Mouse (Mus musculus) liver, adult 2 months (tissue): Measurements from ENCODE around the gene Ftl1. TPM values are rescaled to one million over a fixed set of nuclear protein-coding genes. Genes with fewer than 3 reads are reported as not detected.
A peak's percentile ranks its signal among the peaks of the same experiment; 100 is the strongest.
"Not testable (repeated sequence)": the region's sequence is repeated elsewhere in the genome, so short reads cannot be mapped to it uniquely, and the experiment has no call there.

Experiments
- DNase-seq: peaks from one replicate; pipeline ENCODE4 v3.0.0-alpha.2; 2011; ENCODE audit warnings: low read depth, low spot score; ENCODE audit errors: extremely low read depth
- H3K27ac ChIP-seq: fragments of 200-500 bp; replicated peaks from 2 replicates; pipeline ENCODE4 v1.5.1; 2012; ENCODE audit warnings: low read depth, mild to moderate bottlenecking, control low read depth, inconsistent platforms, low read length; ENCODE audit not compliant: insufficient read depth
- H3K27me3 ChIP-seq: fragments of 200-500 bp; 2 replicates; pipeline ENCODE4 v1.6.1; 2012; ENCODE audit warnings: mild to moderate bottlenecking, moderate library complexity, low read length, inconsistent platforms; ENCODE audit not compliant: control insufficient read depth, insufficient read depth
- H3K36me3 ChIP-seq: fragments of 200-500 bp; 2 replicates; pipeline ENCODE4 v1.6.1; 2012; ENCODE audit warnings: low read length, inconsistent platforms; ENCODE audit not compliant: control insufficient read depth, insufficient read depth
- H3K4me1 ChIP-seq: fragments of 200-500 bp; 2 replicates; pipeline ENCODE4 v1.6.1; 2011; ENCODE audit warnings: low read length; ENCODE audit not compliant: control insufficient read depth, insufficient read depth
- H3K4me3 ChIP-seq: fragments of 200-500 bp; 2 replicates; pipeline ENCODE4 v1.5.1; 2011; ENCODE audit warnings: low read depth, mild to moderate bottlenecking, control low read depth, low read length, moderate library complexity; ENCODE audit not compliant: insufficient read depth
- H3K79me2 ChIP-seq: fragments of 200-500 bp; 2 replicates; pipeline ENCODE4 v1.6.1; 2012; ENCODE audit warnings: inconsistent platforms, mild to moderate bottlenecking, low read length, moderate library complexity; ENCODE audit not compliant: control insufficient read depth, insufficient read depth
- H3K9ac ChIP-seq: fragments of 200-500 bp; 2 replicates; pipeline ENCODE4 v1.6.1; 2012; ENCODE audit warnings: low read depth, mild to moderate bottlenecking, control low read depth, inconsistent platforms, low read length
- CTCF ChIP-seq: fragments of 200-500 bp; IDR thresholded peaks from 2 replicates; pipeline ENCODE4 v1.5.1; 2011; ENCODE audit warnings: low read depth, low read length, control low read depth
- POLR2A ChIP-seq: fragments of 200-500 bp; IDR thresholded peaks from 2 replicates; pipeline ENCODE4 v1.6.1; 2011; ENCODE audit warnings: low read length, control low read depth; ENCODE audit not compliant: insufficient read depth; ENCODE audit errors: extremely low read depth
- WGBS: fragments of 180-500 bp; shearing (Covaris S2); methylation state at CpG from one replicate; pipeline ENCODE4 v1.1.7; 2018; 5-methylcytosine and 5-hydroxymethylcytosine counted together
- polyA plus RNA-seq: library from polyadenylated mRNA; depleted of rRNA; stranded (reverse); fragments of >200 nt; gene quantifications from 2 replicates; pipeline ENCODE4 v1.2.3, GENCODE M21; 2012
- total RNA-seq: library from RNA; depleted of rRNA; stranded (reverse); fragments of >200 nt; gene quantifications from 2 replicates; pipeline ENCODE4 v1.2.3, GENCODE M21; 2014

The Ftl1 gene
- total and polyA plus RNA-seq, 2 experiments: 3,170 to 13,613 TPM

GRCm38 (mm10) chr7:45482166-45482565, 22.5 kb upstream of the Ftl1 start:
- Histone ChIP-seq H3K36me3 (peaks cover 27% of the 10 kb centered on the region; the same call in 1 of the 2 replicates), H3K27ac (peak overlapping the region; percentile 38), H3K4me1 (peaks cover 26% of the 10 kb centered on the region), H3K4me3 (no peak overlapping the region), H3K9ac (no peak overlapping the region), H3K79me2 (peaks cover 2% of the 10 kb centered on the region; the same call in 1 of the 2 replicates), H3K27me3 (no peaks in the 10 kb centered on the region)
- DNase-seq: no peak
- TF ChIP-seq CTCF: no peak
- TF ChIP-seq POLR2A: no peak
- WGBS: 80% methylated on average over 1 of the region's 1 CpGs

GRCm38 (mm10) chr7:45481374-45481927, 21.8 kb upstream of the Ftl1 start, which contains the start of gene Tulp2:
Tulp2 (plus strand) TSS chr7:45481877.
- H3K4me1 ChIP-seq: peaks cover 22% of the 10 kb centered on the region
- H3K27ac ChIP-seq: peak within 1 kb of the TSS; percentile 82
- H3K36me3 ChIP-seq: peaks cover 33% of the 10 kb centered on the region
- H3K9ac ChIP-seq: no peak within 1 kb of the TSS
- no peaks in the 10 kb centered on the region; the same call in 1 of the 2 replicates for H3K79me2 ChIP-seq
- TF ChIP-seq CTCF: no peak
- no peak for TF ChIP-seq POLR2A
- H3K4me3 ChIP-seq: no peak within 1 kb of the TSS
- WGBS: 44% methylated on average over 15 of the region's 15 CpGs
- DNase-seq: peak; percentile 90
- no peaks in the 10 kb centered on the region for H3K27me3 ChIP-seq

- not testable (repeated sequence) for H3K27me3 ChIP-seq, H3K79me2 ChIP-seq, H3K9ac ChIP-seq, H3K4me3 ChIP-seq
- 23% methylated on average over 4 of the region's 4 CpGs for WGBS
- Histone ChIP-seq H3K4me1 (peaks cover 17% of the 10 kb centered on the region), H3K36me3 (peaks cover 36% of the 10 kb centered on the region), H3K27ac (peak overlapping the region; percentile 71)
- DNase-seq: peak; percentile 76
Measured at GRCm38 (mm10) chr7:45480310-45480709, 20.6 kb upstream of the Ftl1 start.

GRCm38 (mm10) chr7:45478774-45479173, 19.1 kb upstream of the Ftl1 start:
- TF ChIP-seq CTCF (no peak), POLR2A (no peak)
- Histone ChIP-seq H3K36me3 (peaks cover 44% of the 10 kb centered on the region), H3K9ac (no peak overlapping the region), H3K79me2 (no peaks in the 10 kb centered on the region), H3K4me3 (no peak overlapping the region), H3K27me3 (no peaks in the 10 kb centered on the region), H3K4me1 (peaks cover 12% of the 10 kb centered on the region), H3K27ac (no peak overlapping the region)
- no peak for DNase-seq
- 98% methylated on average over 7 of the region's 7 CpGs for WGBS

DNA sequence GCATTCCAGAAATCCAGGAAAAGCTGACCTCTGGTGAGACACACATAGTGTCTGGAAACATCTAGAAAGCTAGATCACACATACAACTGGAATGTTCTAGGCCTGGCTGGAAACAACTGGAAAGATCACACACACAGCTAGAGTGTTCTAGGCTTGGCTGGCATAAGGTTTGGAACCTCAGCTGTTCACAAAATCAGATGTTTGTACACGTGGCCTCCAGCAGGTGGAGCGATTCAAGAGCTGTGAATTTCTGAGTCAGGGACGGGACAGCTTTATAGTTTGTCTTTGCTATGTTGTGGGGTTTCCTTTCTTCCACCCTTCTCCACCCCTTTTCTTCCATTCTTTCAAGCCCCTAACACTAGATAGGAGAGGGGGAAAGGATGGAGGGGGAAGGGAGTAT, 17.3 kb upstream of the Ftl1 start:
- H3K79me2 ChIP-seq: no peaks in the 10 kb centered on the region
- peak; percentile 61 for DNase-seq
- no peak for TF ChIP-seq POLR2A
- peak; percentile 60; the same call in 1 of the 2 replicates for TF ChIP-seq CTCF
- no peaks in the 10 kb centered on the region for H3K27me3 ChIP-seq
- no peak overlapping the region for H3K9ac ChIP-seq
- H3K4me1 ChIP-seq: peaks cover 8% of the 10 kb centered on the region
- no peak overlapping the region for H3K4me3 ChIP-seq
- 9% methylated on average over 3 of the region's 3 CpGs for WGBS
- H3K36me3 ChIP-seq: peaks cover 46% of the 10 kb centered on the region
- no peak overlapping the region for H3K27ac ChIP-seq

DNA sequence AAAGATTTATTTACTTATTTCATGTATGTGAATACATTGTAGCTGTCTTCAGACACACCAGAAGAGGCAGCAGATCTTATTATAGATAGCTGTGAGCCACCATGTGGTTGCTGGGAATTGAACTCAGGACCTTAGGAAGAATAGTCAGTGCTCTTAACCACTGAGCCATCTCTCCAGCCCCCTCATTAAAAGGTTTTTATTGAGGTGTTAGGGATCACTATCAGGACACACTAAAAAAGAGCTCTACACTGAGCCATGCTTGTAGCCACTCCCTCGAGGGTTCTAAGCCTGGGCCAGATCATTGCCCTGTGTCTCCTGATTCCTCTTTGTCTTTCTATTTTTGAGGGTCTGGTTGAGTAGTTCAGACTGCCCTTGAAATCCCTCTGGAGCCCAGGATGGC, 16.8 kb upstream of the Ftl1 start:
- Histone ChIP-seq H3K4me3 (no peak overlapping the region), H3K9ac (no peak overlapping the region), H3K79me2 (no peaks in the 10 kb centered on the region), H3K27me3 (no peaks in the 10 kb centered on the region), H3K27ac (no peak overlapping the region), H3K4me1 (peaks cover 4% of the 10 kb centered on the region), H3K36me3 (peaks cover 46% of the 10 kb centered on the region)
- no peak for DNase-seq
- no peak for TF ChIP-seq CTCF
- TF ChIP-seq POLR2A: no peak
- 44% methylated on average over 1 of the region's 1 CpGs for WGBS
